8 mouse cellular contexts compared by ENCODE assay signal in genomic region chr4:132747664-132748259, GRCm38 (mm10). TPM values are rescaled to one million over a fixed set of nuclear protein-coding genes. Genes with fewer than 3 reads are reported as not detected.
DNase-seq lines count a peak whose midpoint lies in the region; ATAC-seq and TF ChIP-seq lines count a peak whose summit lies in the region.

No protein-coding gene starts in this region.

- no peaks in the 10 kb centered on the region for H3K36me3 ChIP-seq in thymus, adult 2 months (ENCODE audit: control insufficient read depth, insufficient read depth, low read length)
- no peaks in the 10 kb centered on the region for H3K36me3 ChIP-seq in heart, embryonic 16.5 days (ENCODE audit: control insufficient read depth, insufficient read depth)
- no peaks in the 10 kb centered on the region for H3K36me3 ChIP-seq in limb, embryonic 12.5 days
- no peaks in the 10 kb centered on the region for H3K36me3 ChIP-seq in hindbrain, embryonic 12.5 days

- no peak for TF ChIP-seq CTCF in thymus, adult 2 months (IDR thresholded peaks at IDR 0.05; ENCODE audit: borderline replicate concordance, control insufficient read depth, extremely low read depth, insufficient read depth, low read length, poor library complexity)

- DNase-seq in thymus, adult 2 months = peak; percentile 30
- no peak for DNase-seq in thymus, postnatal 10 days (ENCODE audit: low spot score in 2 of 2)
- peak; percentile 71 for DNase-seq in naive thymus-derived CD4-positive, alpha-beta T cell, adult 2 months (ENCODE audit: low read depth)
- no peak for DNase-seq in cerebellum, adult 8-10 months
- DNase-seq in layer of hippocampus, adult 8-10 months (ENCODE audit: low spot score in 2 of 2) = no peak

- no peak for TF ChIP-seq POLR2A in thymus, adult 2 months (IDR thresholded peaks at IDR 0.05; ENCODE audit: control insufficient read depth, extremely low read depth, insufficient read depth, low read length, poor library complexity)

- no peaks in the 10 kb centered on the region for H3K27me3 ChIP-seq in thymus, adult 2 months (ENCODE audit: control insufficient read depth, insufficient read depth, low read length)
- no peaks in the 10 kb centered on the region for H3K27me3 ChIP-seq in heart, embryonic 16.5 days (ENCODE audit: control insufficient read depth, insufficient read depth, low read length)
- no peaks in the 10 kb centered on the region for H3K27me3 ChIP-seq in limb, embryonic 12.5 days
- no peaks in the 10 kb centered on the region for H3K27me3 ChIP-seq in hindbrain, embryonic 12.5 days

- peak overlapping the region; percentile 53; the same call in 1 of the 2 replicates for H3K27ac ChIP-seq in thymus, adult 2 months (ENCODE audit: control insufficient read depth, insufficient read depth, low read length)
- H3K27ac ChIP-seq in heart, embryonic 16.5 days (ENCODE audit: low read length) = peak overlapping the region; percentile 76
- 0 out of 2 replicates have a peak overlapping the region, but pooled peaks have one; percentile 7 for H3K27ac ChIP-seq in limb, embryonic 12.5 days
- H3K27ac ChIP-seq in hindbrain, embryonic 12.5 days = no peak overlapping the region

- peak; percentile 56 for ATAC-seq in heart, embryonic 16.5 days (replicated peaks; ENCODE audit: extremely low read depth, insufficient read depth, low FRiP score)
- ATAC-seq in limb, embryonic 12.5 days (ENCODE audit: insufficient number of reproducible peaks, insufficient read depth, low FRiP score, low TSS enrichment, low read depth) = no peak
- ATAC-seq in hindbrain, embryonic 12.5 days (ENCODE audit: low FRiP score) = no peak

- peak overlapping the region; percentile 40 for H3K4me2 ChIP-seq in heart, embryonic 16.5 days (ENCODE audit: low read depth, low read length)
- H3K4me2 ChIP-seq in limb, embryonic 12.5 days = no peak overlapping the region
- no peak overlapping the region for H3K4me2 ChIP-seq in hindbrain, embryonic 12.5 days (replicated peaks)

- H3K9ac ChIP-seq in heart, embryonic 16.5 days (ENCODE audit: low read length) = no peak overlapping the region
- no peak overlapping the region for H3K9ac ChIP-seq in limb, embryonic 12.5 days (replicated peaks)
- no peak overlapping the region for H3K9ac ChIP-seq in hindbrain, embryonic 12.5 days

- 24% methylated on average over 9 of the region's 9 CpGs for WGBS in thymus, adult 2 months
- WGBS in heart, embryonic 16.5 days = 53% methylated on average over 9 of the region's 9 CpGs
- 65% methylated on average over 9 of the region's 9 CpGs for WGBS in limb, embryonic 12.5 days
- 70% methylated on average over 9 of the region's 9 CpGs for WGBS in hindbrain, embryonic 12.5 days

- H3K4me3 ChIP-seq in thymus, adult 2 months (ENCODE audit: control insufficient read depth, insufficient read depth, low read length) = peak overlapping the region; percentile 5
- H3K4me3 ChIP-seq in heart, embryonic 16.5 days (ENCODE audit: low read length) = peak overlapping the region; percentile 15; the same call in 1 of the 2 replicates
- no peak overlapping the region for H3K4me3 ChIP-seq in limb, embryonic 12.5 days (replicated peaks)
- H3K4me3 ChIP-seq in hindbrain, embryonic 12.5 days = no peak overlapping the region

- no peaks in the 10 kb centered on the region for H3K9me3 ChIP-seq in heart, embryonic 16.5 days (replicated peaks; ENCODE audit: control insufficient read depth, low read length)
- no peaks in the 10 kb centered on the region for H3K9me3 ChIP-seq in limb, embryonic 12.5 days
- H3K9me3 ChIP-seq in hindbrain, embryonic 12.5 days (replicated peaks) = no peaks in the 10 kb centered on the region

- peaks cover 19% of the 10 kb centered on the region for H3K4me1 ChIP-seq in thymus, adult 2 months (replicated peaks; ENCODE audit: control insufficient read depth, insufficient read depth, low read length)
- H3K4me1 ChIP-seq in heart, embryonic 16.5 days (ENCODE audit: control insufficient read depth, insufficient read depth, low read length) = peaks cover 11% of the 10 kb centered on the region
- no peaks in the 10 kb centered on the region for H3K4me1 ChIP-seq in limb, embryonic 12.5 days (replicated peaks)
- no peaks in the 10 kb centered on the region for H3K4me1 ChIP-seq in hindbrain, embryonic 12.5 days

RNA-seq across cellular contexts. Expression of gene Smpdl3b, which starts 9.3 kb away (rescaled TPM):
- polyA plus RNA-seq in thymus, adult 2 months (2012; rRNA removed) = 1.5 and 2.3 TPM in 2 replicates
- 3.9 and 5.1 TPM in 2 replicates for polyA plus RNA-seq in heart, embryonic 16.5 days (2015; fragmentation: Nextera tagmentation; extraction: Ambion mirVana)
- 5.8 and 6.4 TPM in 2 replicates for polyA plus RNA-seq in limb, embryonic 12.5 days (2016; fragmentation: Nextera tagmentation; extraction: Ambion mirVana)
- 1 to 10 TPM; 3.4 to 4.6 (median 4.0) TPM for total RNA-seq in layer of hippocampus, adult 8-10 months (2022)
- polyA plus RNA-seq in hindbrain, embryonic 12.5 days (2016; fragmentation: Nextera tagmentation; extraction: Ambion mirVana) = 1.3 and 1.7 TPM in 2 replicates

RNA-seq across cellular contexts. Expression of gene Xkr8, which starts 15.4 kb away (rescaled TPM):
- 4.4 and 7.5 TPM in 2 replicates for polyA plus RNA-seq in thymus, adult 2 months (2012; rRNA removed)
- 2.8 and 2.9 TPM in 2 replicates for polyA plus RNA-seq in heart, embryonic 16.5 days (2015; fragmentation: Nextera tagmentation; extraction: Ambion mirVana)
- polyA plus RNA-seq in limb, embryonic 12.5 days (2016; fragmentation: Nextera tagmentation; extraction: Ambion mirVana) = 4.3 and 5.0 TPM in 2 replicates
- total RNA-seq in layer of hippocampus, adult 8-10 months (2022) = 1 to 10 TPM; 2.9 to 4.5 (median 3.6) TPM
- 4.6 and 5.8 TPM in 2 replicates for polyA plus RNA-seq in hindbrain, embryonic 12.5 days (2016; fragmentation: Nextera tagmentation; extraction: Ambion mirVana)

RNA-seq across cellular contexts. Expression of gene Rpa2, which starts 20.4 kb away (rescaled TPM):
- 52.5 and 61.4 TPM in 2 replicates for polyA plus RNA-seq in thymus, adult 2 months (2012; rRNA removed)
- 68.6 and 72.8 TPM in 2 replicates for polyA plus RNA-seq in heart, embryonic 16.5 days (2015; fragmentation: Nextera tagmentation; extraction: Ambion mirVana)
- 146 and 156 TPM in 2 replicates for polyA plus RNA-seq in limb, embryonic 12.5 days (2016; fragmentation: Nextera tagmentation; extraction: Ambion mirVana)
- 10 to 100 TPM; 13.3 to 15.7 (median 15.1) TPM for total RNA-seq in layer of hippocampus, adult 8-10 months (2022)
- 74.5 and 83.1 TPM in 2 replicates for polyA plus RNA-seq in hindbrain, embryonic 12.5 days (2016; fragmentation: Nextera tagmentation; extraction: Ambion mirVana)

RNA-seq across cellular contexts. Expression of gene Themis2, which starts 48.4 kb away (rescaled TPM):
- polyA plus RNA-seq in thymus, adult 2 months (2012; rRNA removed) = 9.9 and 11.4 TPM in 2 replicates
- polyA plus RNA-seq in heart, embryonic 16.5 days (2015; fragmentation: Nextera tagmentation; extraction: Ambion mirVana) = 1.2 and 1.9 TPM in 2 replicates
- polyA plus RNA-seq in limb, embryonic 12.5 days (2016; fragmentation: Nextera tagmentation; extraction: Ambion mirVana) = 0.24 and 0.69 TPM in 2 replicates
- total RNA-seq in layer of hippocampus, adult 8-10 months (2022) = 1 to 10 TPM in 2 of 4 experiments, under 1 TPM in 2; 0.62 to 3.9 (median 1.6) TPM
- polyA plus RNA-seq in hindbrain, embryonic 12.5 days (2016; fragmentation: Nextera tagmentation; extraction: Ambion mirVana) = 0.63 and 1.0 TPM in 2 replicates

Comparison
In these comparisons a context has a peak if more than half of its experiments do, and no peak if none do; other contexts are left out.
1. DNase-seq: peak in thymus, adult 2 months (single experiment) and naive thymus-derived CD4-positive, alpha-beta T cell, adult 2 months (single experiment); none in thymus, postnatal 10 days (0 of 2), cerebellum, adult 8-10 months (single experiment) and layer of hippocampus, adult 8-10 months (0 of 2).
2. H3K4me3 ChIP-seq: peak in thymus, adult 2 months (single experiment) and heart, embryonic 16.5 days (single experiment); none in limb, embryonic 12.5 days (single experiment) and hindbrain, embryonic 12.5 days (single experiment).